Mouse (Mus musculus) neural tube, embryonic 12.5 days (tissue): ENCODE data around the gene Ackr1. TPM values are rescaled to one million over a fixed set of nuclear protein-coding genes. Genes with fewer than 3 reads are reported as not detected.
"Not testable (repeated sequence)": the region's sequence is repeated elsewhere in the genome, so short reads cannot be mapped to it uniquely, and the experiment has no call there.

Experiments used
- ATAC-seq: fragments of 200-750 bp; cut with Nextera tagmentation; 2 replicates; pipeline ENCODE4 v1.8.0; 2017; ENCODE audit warnings: low read depth, mild to moderate bottlenecking, moderate TSS enrichment, moderate library complexity; ENCODE audit not compliant: low FRiP score
- H3K27ac ChIP-seq: fragments of 300-500 bp; sonication (generic); 2 replicates; pipeline ENCODE4 v1.5.1; 2016
- H3K27me3 ChIP-seq: fragments of 300-500 bp; sonication (generic); replicated peaks from 2 replicates; pipeline ENCODE4 v1.6.1; 2016; ENCODE audit warnings: mild to moderate bottlenecking
- H3K36me3 ChIP-seq: fragments of 300-500 bp; sonication (generic); 2 replicates; pipeline ENCODE4 v1.6.1; 2016; ENCODE audit warnings: mild to moderate bottlenecking
- H3K4me1 ChIP-seq: fragments of 300-500 bp; sonication (generic); 2 replicates; pipeline ENCODE4 v1.6.1; 2016
- H3K4me2 ChIP-seq: fragments of 300-500 bp; sonication (generic); replicated peaks from 2 replicates; pipeline ENCODE4 v1.6.1; 2016; ENCODE audit warnings: mild to moderate bottlenecking
- H3K4me3 ChIP-seq: fragments of 300-500 bp; sonication (generic); 2 replicates; pipeline ENCODE4 v1.5.1; 2016
- H3K9ac ChIP-seq: fragments of 300-500 bp; sonication (generic); 2 replicates; pipeline ENCODE4 v1.6.1; 2016; ENCODE audit warnings: mild to moderate bottlenecking
- H3K9me3 ChIP-seq: fragments of 300-500 bp; sonication (generic); 2 replicates; pipeline ENCODE4 v1.6.1; 2016; ENCODE audit warnings: mild to moderate bottlenecking
- WGBS: fragments of 180-500 bp; shearing (Covaris S2); methylation state at CpG from one replicate; pipeline ENCODE4 v1.1.7; 2016; 5-methylcytosine and 5-hydroxymethylcytosine counted together
- polyA plus RNA-seq: library from polyadenylated mRNA; unstranded; fragments of >200 nt; fragmentation: Nextera tagmentation; extraction: Ambion mirVana; gene quantifications from 2 replicates; pipeline ENCODE4 v1.2.1, GENCODE M21; 2016

The Ackr1 gene
- polyA plus RNA-seq, 1 experiment from 2014 or later = 11.3 TPM

GRCm38 (mm10) chr1:173321593-173322248 is 11.8 kb downstream of the Ackr1 start:
- ATAC-seq = peak; percentile 59; the same call in 1 of the 2 replicates
- no peaks in the 10 kb centered on the region for H3K27me3 ChIP-seq
- no peaks in the 10 kb centered on the region for H3K36me3 ChIP-seq
- no peak overlapping the region for H3K4me3 ChIP-seq
- H3K27ac ChIP-seq = no peak overlapping the region
- no peaks in the 10 kb centered on the region for H3K9me3 ChIP-seq
- 42% methylated on average over 8 of the region's 8 CpGs for WGBS
- H3K4me1 ChIP-seq = peaks cover 6% of the 10 kb centered on the region; the same call in 1 of the 2 replicates
- H3K4me2 ChIP-seq = no peak overlapping the region
- H3K9ac ChIP-seq = no peak overlapping the region

GRCm38 (mm10) chr1:173317925-173318477 is 15.5 kb downstream of the Ackr1 start:
- Histone ChIP-seq H3K27ac (no peak overlapping the region), H3K9ac (no peak overlapping the region), H3K4me1 (peaks cover 6% of the 10 kb centered on the region; the same call in 1 of the 2 replicates), H3K4me2 (no peak overlapping the region), H3K9me3 (no peaks in the 10 kb centered on the region), H3K4me3 (no peak overlapping the region), H3K27me3 (no peaks in the 10 kb centered on the region), H3K36me3 (no peaks in the 10 kb centered on the region)
- no peak for ATAC-seq
- 92% methylated on average over 2 of the region's 2 CpGs for WGBS

- no peak overlapping the region for H3K9ac ChIP-seq
These were observed 17.8 kb downstream of the Ackr1 start for GRCm38 (mm10) chr1:173315725-173316124.

GRCm38 (mm10) chr1:173313535-173314050 is 20.0 kb downstream of the Ackr1 start:
- not testable (repeated sequence) for H3K4me3 ChIP-seq, H3K4me2 ChIP-seq, H3K27ac ChIP-seq, H3K27me3 ChIP-seq, H3K9me3 ChIP-seq, ATAC-seq, H3K9ac ChIP-seq, H3K4me1 ChIP-seq, H3K36me3 ChIP-seq
- 90% methylated on average over 7 of the region's 7 CpGs for WGBS

More at GRCm38 (mm10) chr1:173315725-173316124, 17.8 kb downstream of the Ackr1 start:
- no peaks in the 10 kb centered on the region for H3K9me3 ChIP-seq
- H3K27me3 ChIP-seq = no peaks in the 10 kb centered on the region
- H3K27ac ChIP-seq = no peak overlapping the region
- no peak for ATAC-seq
- no peak overlapping the region for H3K4me2 ChIP-seq
- no peaks in the 10 kb centered on the region for H3K36me3 ChIP-seq
- H3K4me1 ChIP-seq = no peaks in the 10 kb centered on the region
- WGBS = 96% methylated on average over 3 of the region's 3 CpGs
- no peak overlapping the region for H3K4me3 ChIP-seq

- not testable (repeated sequence) for H3K4me2 ChIP-seq, H3K4me3 ChIP-seq, H3K9ac ChIP-seq, H3K27ac ChIP-seq, H3K4me1 ChIP-seq, ATAC-seq, H3K9me3 ChIP-seq, H3K36me3 ChIP-seq, H3K27me3 ChIP-seq
- 60% methylated on average over 3 of the region's 3 CpGs for WGBS
These were observed 30.8 kb downstream of the Ackr1 start for GRCm38 (mm10) chr1:173302795-173303194.

Other genes starting within 250 kb of the Ackr1 start
- gene Olfr1408, start 196.4 kb downstream of the Ackr1 start, polyA plus RNA-seq = not detected in 2 replicates
- gene Olfr1406, start 143.1 kb downstream of the Ackr1 start, polyA plus RNA-seq = not detected in 2 replicates
- not detected in 2 replicates for gene Olfr218, start 135.9 kb downstream of the Ackr1 start, polyA plus RNA-seq
- gene Olfr1404, start 121.4 kb downstream of the Ackr1 start, polyA plus RNA-seq = not detected in 2 replicates
- gene Fcer1a, start 106.5 kb downstream of the Ackr1 start, polyA plus RNA-seq = not detected in 2 replicates
- not detected in 2 replicates for gene Olfr418, start 67.7 kb downstream of the Ackr1 start, polyA plus RNA-seq
- not detected in 2 replicates for gene Mptx2, start 56.0 kb downstream of the Ackr1 start, polyA plus RNA-seq
- gene Aim2, start 17.1 kb upstream of the Ackr1 start, polyA plus RNA-seq = 3.8 and 4.5 TPM in 2 replicates
- gene Cadm3, start 33.9 kb upstream of the Ackr1 start, polyA plus RNA-seq = 36.0 and 41.8 TPM in 2 replicates
- not detected in 2 replicates for gene Ifi206, start 157.3 kb upstream of the Ackr1 start, polyA plus RNA-seq
- not detected in 2 replicates for gene Ifi214, start 202.2 kb upstream of the Ackr1 start, polyA plus RNA-seq